Mouse (Mus musculus) T-helper 1 cell (primary cell): ENCODE results near the gene Slc35e3.

Source experiments
- in situ Hi-C: fragments of 300-600 bp; cut with MboI, MseI; formaldehyde crosslinking; loops from one replicate; pipeline ENCODE4 v1.15.1; 2025; ENCODE audit warnings: high pct_unique_total_duplicates

Gene Slc35e3

DNA sequence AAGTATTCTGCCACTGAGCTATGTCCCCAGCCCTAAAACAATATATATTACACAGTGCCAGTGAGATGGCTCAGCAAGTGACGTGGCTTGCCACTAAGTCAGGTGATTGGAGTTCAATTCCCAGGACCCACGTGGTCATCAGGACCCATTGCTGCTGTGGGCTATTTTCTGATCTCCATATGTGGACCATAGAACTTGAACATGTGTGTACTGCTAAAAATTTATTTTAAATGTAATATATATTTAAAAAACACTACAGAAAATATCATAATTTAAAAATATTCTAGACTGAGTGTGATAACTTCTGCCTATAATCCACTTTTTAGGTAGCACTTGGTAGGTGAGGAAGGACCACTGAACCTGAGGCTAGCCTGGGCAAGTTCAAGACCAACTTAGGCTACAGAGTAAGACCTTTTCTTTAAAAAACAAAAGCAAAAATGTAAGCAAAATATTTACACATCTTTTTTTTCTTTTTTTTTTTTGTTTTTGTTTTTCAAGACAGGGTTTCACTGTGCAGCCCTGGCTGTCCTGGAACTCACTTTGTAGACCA, 16.2 kb upstream of the Slc35e3 start:
- in situ Hi-C loops = no loop called here

- in situ Hi-C loops = no loop called here
Measured at GRCm38 (mm10) chr10:117761551-117761950, 15.4 kb upstream of the Slc35e3 start.

DNA sequence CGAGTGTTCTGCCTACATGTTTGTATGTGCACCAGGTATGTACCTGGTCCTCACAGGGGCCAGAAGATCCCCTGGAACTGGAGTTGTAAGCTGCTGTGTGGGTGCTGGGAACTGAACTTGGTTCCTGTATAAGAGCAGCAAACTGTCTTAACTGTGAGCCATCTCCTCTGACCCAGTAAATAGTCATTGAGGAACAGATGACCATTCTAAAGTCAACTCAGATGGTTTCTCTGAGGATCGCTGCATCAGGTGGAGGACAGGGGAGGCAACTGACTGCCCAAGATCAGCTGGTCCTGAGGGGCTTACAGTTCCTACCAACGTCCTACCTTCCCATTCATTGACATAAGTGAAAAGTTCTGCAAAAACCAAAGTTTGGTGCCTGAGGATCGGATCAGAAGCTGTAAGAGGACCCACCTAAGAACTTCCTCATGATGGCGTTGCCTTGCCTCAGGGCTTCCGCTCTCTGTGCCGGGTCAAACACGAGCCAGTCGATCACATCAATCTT, 14.7 kb upstream of the Slc35e3 start:
- in situ Hi-C loops = no loop called here

DNA sequence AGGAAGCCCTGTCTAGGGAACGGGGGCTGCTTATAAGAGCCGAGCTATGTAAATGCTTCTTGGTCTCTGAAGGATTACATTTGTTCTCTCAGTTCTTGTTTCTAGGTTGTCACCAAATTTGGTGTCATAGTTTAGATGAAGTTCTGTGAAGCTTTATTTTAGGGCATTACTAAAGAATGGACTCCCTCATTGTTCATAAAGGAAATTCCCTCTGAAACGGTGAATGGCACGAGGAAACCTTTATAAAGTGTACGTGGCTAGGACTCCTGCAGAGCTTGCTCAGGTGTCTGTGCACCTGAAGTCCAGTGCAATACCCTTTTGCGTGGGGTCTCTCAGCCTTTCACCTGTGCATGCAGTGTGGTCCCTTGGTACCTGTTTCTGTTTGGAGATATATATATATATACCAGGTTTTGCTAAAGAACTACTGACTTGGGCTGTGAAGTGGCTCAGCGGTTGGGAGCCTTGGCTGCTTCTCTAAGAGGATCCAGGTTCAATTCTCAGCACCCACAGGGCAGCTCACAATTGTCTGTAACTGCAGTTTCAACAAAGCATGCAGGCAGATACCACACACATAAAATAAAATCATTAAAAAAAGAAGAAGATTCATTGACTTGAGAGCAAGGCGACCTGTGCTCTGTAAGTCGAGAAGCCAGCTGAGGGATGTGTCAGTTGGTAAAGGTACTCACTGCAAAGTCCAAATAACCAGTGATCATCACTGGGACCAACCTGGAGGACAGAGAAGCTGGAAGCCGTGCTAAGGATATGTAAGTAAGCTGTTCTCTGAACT, 13.9 kb upstream of the Slc35e3 start:
- in situ Hi-C loops = loop anchor here (5.0 kb wide), 1 partner anchor 58 kb away; no protein-coding TSS in a partner anchor

- in situ Hi-C loops = loop anchor here (5.0 kb wide), 1 partner anchor 57 kb away; no protein-coding TSS in a partner anchor
Measured at GRCm38 (mm10) chr10:117758749-117759727, 12.9 kb upstream of the Slc35e3 start.

DNA sequence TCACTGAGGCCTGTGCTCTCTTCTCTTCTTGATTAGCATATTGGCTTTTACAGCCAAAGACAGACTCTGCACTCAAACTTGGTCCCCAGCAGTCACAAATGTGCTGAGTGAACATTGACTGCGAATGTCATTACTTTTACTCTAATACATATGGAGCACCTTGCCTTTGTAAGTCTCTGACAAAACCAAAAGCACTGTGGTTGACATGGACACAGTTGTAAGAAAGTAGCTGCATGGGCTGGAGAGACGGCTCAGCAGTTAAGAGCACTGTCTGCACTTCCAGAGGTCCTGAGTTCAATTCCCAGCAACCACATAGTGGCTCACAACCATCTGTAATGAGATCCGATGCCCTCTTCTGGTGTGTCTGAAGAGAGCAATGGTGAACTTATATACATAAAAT, 12.2 kb upstream of the Slc35e3 start:
- in situ Hi-C loops = loop anchor here (5.0 kb wide), 1 partner anchor 56 kb away; no protein-coding TSS in a partner anchor

- in situ Hi-C loops = loop anchor here (5.0 kb wide), 1 partner anchor 56 kb away; no protein-coding TSS in a partner anchor
Measured at GRCm38 (mm10) chr10:117757796-117758342, 11.7 kb upstream of the Slc35e3 start.

GRCm38 (mm10) chr10:117757259-117757658, 11.1 kb upstream of the Slc35e3 start:
- in situ Hi-C loops = loop anchor here (5.0 kb wide), 1 partner anchor 55 kb away; no protein-coding TSS in a partner anchor

DNA sequence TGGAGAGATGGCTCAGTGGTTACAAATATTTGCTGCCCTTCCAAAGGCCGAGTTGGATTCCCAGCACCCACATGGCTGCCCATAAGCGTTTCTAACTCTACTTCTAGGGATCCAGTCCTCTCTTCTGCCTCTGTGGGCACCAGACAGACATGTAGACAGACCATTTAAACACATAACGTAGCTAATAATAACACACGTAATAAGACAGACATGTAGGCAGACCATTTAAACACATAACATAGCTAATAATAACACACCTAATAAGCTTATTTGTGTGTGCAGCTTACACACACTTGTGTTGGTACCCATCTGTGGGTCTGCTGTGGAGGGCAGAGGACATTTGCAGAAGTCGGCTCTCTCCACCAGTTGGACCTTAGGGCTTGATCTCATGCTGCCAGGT, 10.6 kb upstream of the Slc35e3 start:
- in situ Hi-C loops = loop anchor here (5.0 kb wide), 1 partner anchor 54 kb away; no protein-coding TSS in a partner anchor

GRCm38 (mm10) chr10:117755799-117756467, 9.8 kb upstream of the Slc35e3 start:
- in situ Hi-C loops = loop anchor here (5.0 kb wide), 1 partner anchor 54 kb away; no protein-coding TSS in a partner anchor

GRCm38 (mm10) chr10:117755086-117755798, 9.1 kb upstream of the Slc35e3 start:
- in situ Hi-C loops = loop anchor here (5.0 kb wide), 1 partner anchor 53 kb away; no protein-coding TSS in a partner anchor

DNA sequence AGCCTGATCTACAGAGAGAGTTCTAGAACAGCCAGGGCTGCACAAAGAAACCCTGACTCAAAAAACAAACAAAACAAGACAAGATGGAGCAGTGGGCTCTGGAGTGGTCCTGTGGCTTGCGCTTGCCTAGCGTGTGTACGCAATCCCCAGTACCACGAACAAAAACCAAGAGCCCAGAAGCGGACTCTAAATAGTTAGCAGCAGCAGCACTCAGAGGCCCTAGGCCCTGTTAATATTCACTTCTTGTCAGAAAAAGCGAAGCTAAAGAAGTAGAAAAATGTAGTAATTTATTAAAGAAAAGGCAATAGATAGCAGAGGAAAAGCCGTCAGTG, 8.4 kb upstream of the Slc35e3 start:
- in situ Hi-C loops = no loop called here

DNA sequence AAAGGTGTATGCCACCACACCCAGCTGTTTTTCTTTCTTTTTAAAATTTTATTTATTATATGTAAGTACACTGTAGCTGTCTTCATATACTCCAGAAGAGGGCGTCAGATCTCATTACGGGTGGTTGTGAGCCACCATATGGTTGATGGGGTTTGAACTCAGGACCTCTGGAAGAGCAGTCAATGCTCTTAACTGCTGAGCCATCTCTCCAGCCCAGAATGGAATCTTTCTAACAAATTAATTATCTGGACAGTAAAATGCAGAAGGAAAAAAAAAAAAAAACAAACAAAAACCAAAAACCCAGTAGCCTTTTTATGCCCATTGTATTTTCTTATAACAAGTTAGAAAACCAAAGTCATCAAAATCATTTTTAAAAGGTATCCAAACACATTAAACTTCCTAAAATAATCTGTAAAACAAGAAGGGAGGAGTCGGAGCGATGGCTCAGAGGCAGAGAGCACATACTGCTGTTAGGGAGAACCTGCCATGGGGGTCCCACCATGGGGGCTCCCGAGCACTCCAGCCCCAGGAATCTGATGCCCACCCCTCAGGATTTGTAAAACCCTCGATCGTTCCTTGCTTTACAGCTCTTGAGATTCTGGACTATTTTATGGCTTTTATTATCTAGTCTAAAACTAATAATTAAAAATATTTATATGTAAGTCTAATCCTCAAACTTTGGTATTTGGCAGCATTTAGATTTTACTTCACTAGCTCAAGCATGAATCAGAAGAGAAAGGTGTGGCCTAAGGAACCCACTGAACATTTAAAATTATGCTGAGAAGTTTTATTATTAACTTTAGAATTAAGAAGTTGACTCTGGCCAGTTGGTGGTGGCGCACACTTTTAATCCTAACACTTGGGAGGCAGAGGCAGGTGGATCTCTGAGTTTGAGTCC, 7.8 kb upstream of the Slc35e3 start:
- in situ Hi-C loops = no loop called here

- in situ Hi-C loops = no loop called here
Measured at GRCm38 (mm10) chr10:117752851-117753647, 6.9 kb upstream of the Slc35e3 start.

DNA sequence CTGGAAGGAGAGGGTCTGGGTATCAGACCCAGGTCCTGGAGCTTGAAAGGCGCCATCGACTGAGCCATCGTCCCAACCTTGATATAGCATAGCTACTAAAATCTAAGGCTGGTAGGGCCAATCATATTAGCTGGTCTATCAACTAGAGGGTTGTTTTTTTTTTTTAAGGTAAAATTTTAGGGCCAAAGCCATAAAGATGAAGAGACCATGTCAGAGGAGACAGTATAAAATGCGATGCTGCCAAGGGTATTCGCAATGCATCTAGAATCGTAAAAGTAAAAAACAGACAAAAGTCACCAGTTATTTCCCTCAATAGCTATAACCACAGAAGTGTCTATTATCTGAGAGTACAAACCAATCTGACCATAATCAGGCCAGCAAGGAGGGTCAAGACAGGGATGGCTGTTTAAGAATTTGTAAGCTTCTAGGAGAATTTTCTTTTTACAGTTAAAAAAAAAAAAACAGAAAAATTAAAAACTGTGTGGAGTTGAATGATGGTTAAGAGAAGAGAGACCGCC, 6.2 kb upstream of the Slc35e3 start:
- in situ Hi-C loops = no loop called here

DNA sequence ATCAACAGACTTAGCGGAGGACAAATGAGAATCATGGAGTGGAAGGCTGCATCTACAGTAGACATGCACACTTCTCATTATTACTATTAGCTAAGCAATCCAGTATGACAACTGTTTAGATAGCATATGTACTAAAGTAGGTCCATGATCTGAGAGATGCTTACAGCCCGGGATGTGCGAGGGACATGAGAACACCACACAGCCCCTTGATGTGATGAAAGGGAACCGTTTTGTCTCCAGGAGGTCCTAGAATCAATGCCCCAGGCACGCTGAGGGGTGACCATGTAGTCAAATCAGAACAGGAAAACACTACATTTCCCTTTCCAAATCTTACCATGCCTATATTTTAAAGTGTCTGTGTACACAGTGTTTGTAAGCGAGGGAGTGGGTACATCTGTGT, 5.6 kb upstream of the Slc35e3 start:
- in situ Hi-C loops = no loop called here

DNA sequence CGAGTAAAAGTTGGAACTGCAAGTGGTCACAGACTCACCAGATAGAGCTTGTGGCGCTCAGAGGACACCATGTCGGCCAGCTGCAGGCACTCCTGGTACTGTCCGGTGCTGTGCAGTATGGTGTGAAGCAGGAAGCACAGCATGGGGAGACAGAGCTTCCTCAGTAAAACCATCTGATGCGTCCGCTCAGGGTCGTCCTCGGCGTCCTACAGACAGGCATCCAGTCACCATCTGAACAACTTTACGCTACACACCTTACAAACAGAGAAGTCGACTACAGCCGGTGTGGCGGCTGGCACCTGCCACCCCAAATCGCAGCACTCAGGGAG, 5.1 kb upstream of the Slc35e3 start:
- in situ Hi-C loops = no loop called here
